Mouse (Mus musculus): ENCODE data around the gene Slc38a7.

DNA sequence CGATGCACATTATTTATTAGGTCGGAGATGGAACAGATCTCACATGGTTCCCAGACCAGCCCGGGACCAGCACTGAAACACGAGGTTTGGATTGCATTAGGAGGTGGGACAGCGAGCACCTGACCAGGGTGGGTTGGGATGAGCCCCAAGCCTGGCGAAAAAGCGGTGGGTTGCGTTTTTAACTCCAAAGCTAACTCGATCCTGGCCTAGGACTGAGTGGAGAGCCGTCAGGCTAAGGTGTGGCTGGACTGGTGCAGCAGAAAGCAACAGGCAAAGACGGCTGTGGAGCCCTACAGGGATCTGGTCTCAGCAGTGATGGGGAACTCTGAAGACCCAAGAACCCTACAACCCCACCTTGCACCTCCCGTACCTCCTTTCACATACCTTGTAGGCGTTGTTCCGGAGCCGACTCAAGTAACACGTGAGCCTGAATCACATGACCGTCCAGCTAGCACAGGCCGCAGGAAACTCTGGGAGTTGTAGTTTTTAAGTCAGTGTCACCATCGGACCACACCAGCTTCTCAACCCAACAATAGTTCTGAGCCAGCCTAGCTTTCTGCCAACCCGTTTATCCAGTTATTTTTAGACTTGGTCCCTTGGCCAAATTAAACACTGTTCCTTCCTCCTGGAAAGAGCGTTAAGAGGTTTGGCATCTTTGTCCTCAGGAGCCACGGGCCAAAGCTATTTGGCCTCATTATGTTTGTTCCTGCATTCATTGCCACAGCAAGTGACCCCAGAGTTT lies at the start of gene Slc38a7:
- TF ChIP-seq CTCF (IDR thresholded peaks at IDR 0.05; ENCODE audit: extremely low read depth, insufficient read depth, insufficient read length, insufficient replicate concordance): no peak
- TF ChIP-seq POLR2A (IDR thresholded peaks at IDR 0.05; ENCODE audit: low read depth, low read length): no peak
